Mouse (Mus musculus) erythroblast, embryonic 14.5 days (primary cell): Measurements from ENCODE around the gene Cdkn1c. TPM values are rescaled to one million over a fixed set of nuclear protein-coding genes. Genes with fewer than 3 reads are reported as not detected.

ENCODE experiments used
- H3K27me3 ChIP-seq: 2 replicates; pipeline ENCODE4 v1.6.1; 2012; ENCODE audit warnings: inconsistent platforms; ENCODE audit not compliant: control insufficient read depth
- H3K36me3 ChIP-seq: 2 replicates; pipeline ENCODE4 v1.6.1; 2012; ENCODE audit warnings: mild to moderate bottlenecking, inconsistent platforms; ENCODE audit not compliant: control insufficient read depth
- H3K4me1 ChIP-seq: 2 replicates; pipeline ENCODE4 v1.6.1; 2012; ENCODE audit warnings: inconsistent platforms; ENCODE audit not compliant: control insufficient read depth
- H3K4me3 ChIP-seq: replicated peaks from 2 replicates; pipeline ENCODE3; 2012; ENCODE audit warnings: moderate library complexity, mild to moderate bottlenecking, inconsistent platforms
- H3K9me3 ChIP-seq: 2 replicates; pipeline ENCODE4 v1.6.1; 2012; ENCODE audit warnings: low read length, inconsistent platforms, mixed read lengths; ENCODE audit not compliant: control insufficient read depth
- GATA1 ChIP-seq: IDR thresholded peaks from 2 replicates; pipeline ENCODE4 v1.6.1; 2012; ENCODE audit warnings: low read length, inconsistent platforms, mixed read lengths
- TAL1 ChIP-seq: IDR thresholded peaks from 3 replicates; pipeline ENCODE4 v1.6.1; 2012; ENCODE audit warnings: low read length, inconsistent platforms, mixed read lengths
- polyA plus RNA-seq: library from polyadenylated mRNA; stranded (reverse); fragments of >175 nt; gene quantifications from 2 replicates; pipeline ENCODE4 v1.2.3, GENCODE M21; 2012

Cdkn1c gene
- polyA plus RNA-seq, 1 experiment: 0.92 TPM

DNA sequence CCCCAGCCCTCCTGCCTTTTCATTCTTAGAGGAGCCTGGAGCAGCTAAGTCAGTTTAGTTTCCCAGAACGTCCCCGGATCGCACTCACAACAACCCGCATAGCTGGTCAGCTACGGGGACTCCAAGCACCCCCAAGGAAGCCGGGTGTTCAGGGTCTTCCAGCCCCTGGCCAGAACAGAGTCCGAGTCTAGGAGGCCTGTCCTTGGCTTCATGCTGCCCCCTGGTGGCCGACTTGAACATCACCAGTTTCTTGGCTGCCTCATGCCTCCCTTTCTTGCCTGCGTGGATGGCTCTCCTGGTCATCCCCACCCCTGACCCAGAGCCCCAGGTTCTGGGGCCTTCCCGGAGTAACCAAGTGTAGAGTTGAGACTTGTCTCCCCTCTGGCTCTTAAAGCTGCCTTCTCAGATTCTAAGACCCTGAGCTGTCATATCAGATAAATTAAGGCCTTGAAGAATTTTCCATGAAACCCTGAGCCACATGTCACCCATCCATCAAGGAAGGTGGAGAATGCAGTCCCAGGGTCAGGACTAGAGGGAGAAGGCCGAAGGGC, 3.1 kb upstream of the Cdkn1c start:
- H3K4me1 ChIP-seq: peaks cover 28% of the 10 kb centered on the region
- H3K9me3 ChIP-seq: peaks cover 46% of the 10 kb centered on the region
- no peak overlapping the region for H3K4me3 ChIP-seq
- H3K27me3 ChIP-seq: peaks cover 74% of the 10 kb centered on the region
- no peaks in the 10 kb centered on the region for H3K36me3 ChIP-seq
- TF ChIP-seq GATA1: no peak

- H3K27me3 ChIP-seq: peaks cover 88% of the 10 kb centered on the region
- no peak overlapping the region for H3K4me3 ChIP-seq
- H3K36me3 ChIP-seq: no peaks in the 10 kb centered on the region
- peaks cover 50% of the 10 kb centered on the region for H3K9me3 ChIP-seq
- peaks cover 28% of the 10 kb centered on the region for H3K4me1 ChIP-seq
- TF ChIP-seq GATA1 (no peak), TAL1 (no peak)
Observed at GRCm38 (mm10) chr7:143462516-143462915, 1.7 kb upstream of the Cdkn1c start.

- Histone ChIP-seq H3K4me1 (peaks cover 28% of the 10 kb centered on the region), H3K9me3 (peaks cover 50% of the 10 kb centered on the region), H3K27me3 (peaks cover 94% of the 10 kb centered on the region), H3K4me3 (no peak overlapping the region), H3K36me3 (no peaks in the 10 kb centered on the region)
- TF ChIP-seq TAL1 (no peak), GATA1 (no peak)
Observed at GRCm38 (mm10) chr7:143461920-143462319, 1.1 kb upstream of the Cdkn1c start.

DNA sequence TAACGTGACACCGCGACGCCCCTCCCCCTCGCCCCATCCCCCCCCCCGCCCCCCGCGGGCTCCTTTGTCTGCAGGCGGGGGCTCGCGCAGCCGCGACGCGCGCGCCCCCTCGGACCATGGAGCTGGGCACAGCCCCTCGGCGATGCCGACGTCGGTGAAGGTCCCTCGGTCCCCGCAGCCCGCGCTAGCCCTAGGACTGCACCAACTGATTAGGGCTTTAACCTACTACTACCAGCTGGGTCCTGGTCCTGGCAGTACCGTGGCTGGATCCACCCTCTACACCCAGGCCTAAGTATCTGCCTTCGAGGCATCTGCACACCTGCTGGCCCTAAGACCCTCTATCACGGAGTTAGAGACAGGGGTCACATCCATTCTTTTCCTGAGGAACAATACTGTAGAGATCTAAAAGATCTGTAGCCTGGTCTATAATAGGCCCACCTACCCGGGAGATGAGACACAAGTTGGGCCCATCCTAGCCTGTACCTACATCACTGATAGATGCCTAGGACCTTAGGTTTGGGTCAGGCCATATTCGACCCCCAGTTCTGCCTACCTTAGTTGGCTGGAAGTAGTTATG, 532 bp upstream of the Cdkn1c start:
- Histone ChIP-seq H3K36me3 (no peaks in the 10 kb centered on the region), H3K4me1 (peaks cover 28% of the 10 kb centered on the region), H3K27me3 (peaks cover 97% of the 10 kb centered on the region), H3K9me3 (peaks cover 50% of the 10 kb centered on the region), H3K4me3 (peak overlapping the region; percentile 41)
- TF ChIP-seq GATA1 (no peak), TAL1 (no peak)

GRCm38 (mm10) chr7:143460217-143460834, 524 bp downstream of the Cdkn1c start:
- no peak for TF ChIP-seq TAL1
- Histone ChIP-seq H3K27me3 (peaks cover 94% of the 10 kb centered on the region), H3K9me3 (peaks cover 50% of the 10 kb centered on the region), H3K4me1 (peaks cover 24% of the 10 kb centered on the region), H3K36me3 (no peaks in the 10 kb centered on the region), H3K4me3 (peak overlapping the region; percentile 51)

DNA sequence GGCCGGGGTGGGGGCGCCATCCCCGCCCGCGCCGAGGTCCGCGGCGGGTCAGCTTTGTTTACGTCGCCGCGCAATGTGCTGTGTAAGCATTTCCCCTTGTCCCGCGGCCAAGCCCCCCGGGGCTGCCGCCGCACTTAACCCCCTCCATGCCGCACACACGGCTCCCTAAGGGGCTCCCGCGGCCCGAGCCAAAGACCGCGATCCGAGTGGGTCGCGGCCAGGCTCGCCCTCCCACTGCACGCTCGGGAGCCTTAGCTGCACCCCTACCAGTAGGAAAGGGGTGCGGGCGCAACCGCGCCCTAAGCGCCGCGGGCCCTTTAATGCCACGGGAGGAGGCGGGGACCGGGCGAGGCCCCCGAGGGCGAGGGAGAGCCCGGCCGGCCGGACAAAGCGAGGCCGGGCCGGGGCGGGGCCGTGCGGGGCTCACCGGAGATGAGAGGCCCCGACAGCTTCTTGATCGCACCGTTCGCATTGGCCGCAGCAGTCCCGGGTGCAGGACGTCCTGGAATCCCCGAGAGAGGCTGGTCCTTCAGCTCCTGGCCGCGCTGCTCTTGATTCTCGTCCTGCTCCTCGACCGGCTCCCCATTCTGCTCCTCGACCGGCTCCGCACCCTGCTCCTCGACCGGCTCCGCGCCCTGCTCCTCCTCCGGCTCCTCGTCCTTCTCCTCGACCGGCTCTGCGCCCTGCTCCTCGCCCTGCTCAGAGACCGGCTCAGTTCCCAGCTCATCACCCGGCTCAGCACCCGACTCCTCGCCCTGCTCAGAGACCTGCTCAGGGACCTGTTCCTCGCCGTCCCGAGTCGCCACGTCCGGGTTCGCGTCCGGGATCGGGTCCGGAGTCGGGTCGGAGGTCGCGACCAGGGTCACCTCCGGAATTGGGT, 1.3 kb downstream of the Cdkn1c start:
- Histone ChIP-seq H3K9me3 (peaks cover 46% of the 10 kb centered on the region), H3K4me3 (peak overlapping the region; percentile 49), H3K4me1 (peaks cover 16% of the 10 kb centered on the region), H3K36me3 (no peaks in the 10 kb centered on the region), H3K27me3 (peaks cover 86% of the 10 kb centered on the region)
- TF ChIP-seq TAL1 (no peak), GATA1 (no peak)

DNA sequence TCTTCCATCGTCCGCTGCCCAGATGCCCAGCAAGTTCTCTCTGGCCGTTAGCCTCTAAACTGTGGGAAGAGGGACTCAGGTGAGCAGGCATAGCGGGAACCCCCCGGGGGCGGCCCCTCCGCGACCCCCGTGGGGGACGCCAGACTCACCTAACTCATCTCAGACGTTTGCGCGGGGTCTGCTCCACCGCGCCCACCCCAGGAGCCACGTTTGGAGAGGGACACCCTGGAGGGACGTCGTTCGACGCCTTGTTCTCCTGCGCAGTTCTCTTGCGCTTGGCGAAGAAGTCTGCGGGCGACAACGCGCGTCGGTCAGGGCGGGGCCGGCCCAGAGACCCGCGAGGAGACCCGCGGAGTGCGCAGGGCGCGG, 1.9 kb downstream of the Cdkn1c start:
- Histone ChIP-seq H3K4me1 (peaks cover 12% of the 10 kb centered on the region), H3K4me3 (peak overlapping the region; percentile 49), H3K27me3 (peaks cover 80% of the 10 kb centered on the region), H3K36me3 (no peaks in the 10 kb centered on the region), H3K9me3 (peaks cover 45% of the 10 kb centered on the region)
- TF ChIP-seq TAL1 (no peak), GATA1 (no peak)

GRCm38 (mm10) chr7:143447130-143447529, 13.7 kb downstream of the Cdkn1c start:
- H3K27me3 ChIP-seq: peaks cover 56% of the 10 kb centered on the region
- H3K36me3 ChIP-seq: no peaks in the 10 kb centered on the region
- H3K9me3 ChIP-seq: no peaks in the 10 kb centered on the region
- TF ChIP-seq GATA1 (no peak), TAL1 (no peak)
- H3K4me1 ChIP-seq: no peaks in the 10 kb centered on the region
- H3K4me3 ChIP-seq: no peak overlapping the region
